Mouse (Mus musculus): ENCODE results near the gene Hrh2. TPM values are rescaled to one million over a fixed set of nuclear protein-coding genes. Genes with fewer than 3 reads are reported as not detected.

The Hrh2 gene
- polyA plus RNA-seq, 1 experiment from 2014 or later = 0.04 TPM

DNA sequence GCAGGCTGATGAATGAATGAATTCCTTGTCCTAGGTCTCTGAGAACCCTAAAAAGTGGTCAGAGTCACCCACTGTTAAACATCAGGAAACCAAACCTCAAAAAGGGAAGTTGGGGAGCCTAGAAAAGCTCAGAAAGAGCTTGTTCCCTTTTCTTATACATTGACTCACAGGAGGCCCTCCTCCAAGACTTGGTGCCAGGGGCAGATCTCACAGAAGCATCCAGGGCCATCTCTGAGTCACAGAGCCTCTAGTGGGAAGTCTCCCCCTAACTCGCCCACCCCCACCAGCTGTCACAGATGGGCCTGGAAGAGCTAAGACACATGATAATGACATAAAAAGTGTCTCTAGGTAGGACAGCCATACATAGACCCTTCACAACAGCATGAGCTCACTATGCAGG, 26.4 kb downstream of the Hrh2 start:
- WGBS = 41% methylated on average over 1 of the region's 1 CpGs
- Histone ChIP-seq H3K9me3 (ENCODE audit: control insufficient read depth) (no peaks in the 10 kb centered on the region), H3K27me3 (replicated peaks; ENCODE audit: control insufficient read depth, insufficient read depth, low read length) (no peaks in the 10 kb centered on the region), H3K4me3 (ENCODE audit: low read depth, low read length) (no peak overlapping the region), H3K4me1 (replicated peaks; ENCODE audit: control insufficient read depth, insufficient read depth, low read length) (no peaks in the 10 kb centered on the region), H3K4me2 (replicated peaks; ENCODE audit: low read depth) (no peak overlapping the region), H3K27ac (ENCODE audit: low read depth, low read length) (no peak overlapping the region), H3K36me3 (ENCODE audit: control insufficient read depth, insufficient read depth) (no peaks in the 10 kb centered on the region), H3K9ac (ENCODE audit: low read depth, low read length) (no peak overlapping the region)
- ATAC-seq = no peak
- TF ChIP-seq CTCF (IDR thresholded peaks at IDR 0.05; ENCODE audit: low read depth) = no peak

GRCm38 (mm10) chr13:54221631-54222179, 29.8 kb downstream of the Hrh2 start:
- Histone ChIP-seq H3K27ac (ENCODE audit: low read depth, low read length) (no peak overlapping the region), H3K9ac (ENCODE audit: low read depth, low read length) (no peak overlapping the region), H3K4me3 (ENCODE audit: low read depth, low read length) (no peak overlapping the region), H3K27me3 (replicated peaks; ENCODE audit: control insufficient read depth, insufficient read depth, low read length) (no peaks in the 10 kb centered on the region), H3K4me1 (replicated peaks; ENCODE audit: control insufficient read depth, insufficient read depth, low read length) (no peaks in the 10 kb centered on the region), H3K4me2 (replicated peaks; ENCODE audit: low read depth) (no peak overlapping the region), H3K9me3 (ENCODE audit: control insufficient read depth) (no peaks in the 10 kb centered on the region), H3K36me3 (ENCODE audit: control insufficient read depth, insufficient read depth) (no peaks in the 10 kb centered on the region)
- no peak for ATAC-seq
- no peak for TF ChIP-seq CTCF (IDR thresholded peaks at IDR 0.05; ENCODE audit: low read depth)
- 76% methylated on average over 4 of the region's 4 CpGs for whole genome bisulfite sequencing

DNA sequence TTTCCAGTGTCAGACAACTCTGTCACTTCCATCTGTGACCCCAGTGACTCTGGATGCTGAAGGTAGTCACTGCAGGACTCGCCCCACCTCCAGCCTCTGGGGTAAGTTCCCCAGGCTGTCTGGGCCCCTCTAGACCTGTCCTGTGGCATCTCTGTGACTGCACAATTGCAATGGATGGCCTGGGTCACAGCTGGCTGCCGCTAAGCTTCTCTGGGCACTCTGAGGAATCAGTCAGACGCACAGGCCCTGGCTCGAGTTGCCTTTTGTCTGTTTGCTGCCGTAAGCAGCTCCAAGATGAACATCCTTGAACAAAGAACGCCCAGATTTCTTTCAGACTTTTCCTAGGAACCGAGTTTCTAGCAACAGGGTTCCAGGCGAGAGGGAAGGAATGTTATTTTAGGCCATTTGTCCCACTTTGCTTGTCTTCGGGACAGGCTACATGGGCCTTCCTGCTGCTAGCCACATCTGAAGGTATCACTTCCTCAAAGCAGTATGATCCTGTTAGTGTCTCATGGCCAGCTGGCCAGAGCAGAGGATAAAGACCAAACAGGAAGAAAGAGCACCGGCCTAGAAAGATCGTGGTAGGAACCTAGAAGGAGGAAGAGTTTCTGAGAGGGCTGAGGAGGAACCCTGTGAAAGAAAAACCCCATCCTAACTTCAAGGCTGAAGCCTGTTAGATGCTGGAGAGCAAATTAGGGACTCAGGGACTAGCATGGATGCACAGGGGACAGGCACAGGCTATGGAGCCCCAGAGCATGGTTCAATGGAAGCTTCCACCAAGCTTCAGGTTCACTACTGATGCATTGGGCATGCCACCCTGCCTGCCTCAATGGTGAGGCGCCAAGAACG, 31.2 kb downstream of the Hrh2 start:
- Histone ChIP-seq H3K27ac (ENCODE audit: low read depth, low read length) (no peak overlapping the region), H3K36me3 (ENCODE audit: control insufficient read depth, insufficient read depth) (no peaks in the 10 kb centered on the region), H3K9ac (ENCODE audit: low read depth, low read length) (no peak overlapping the region), H3K27me3 (replicated peaks; ENCODE audit: control insufficient read depth, insufficient read depth, low read length) (no peaks in the 10 kb centered on the region), H3K9me3 (ENCODE audit: control insufficient read depth) (no peaks in the 10 kb centered on the region), H3K4me2 (replicated peaks; ENCODE audit: low read depth) (no peak overlapping the region), H3K4me3 (ENCODE audit: low read depth, low read length) (no peak overlapping the region), H3K4me1 (replicated peaks; ENCODE audit: control insufficient read depth, insufficient read depth, low read length) (no peaks in the 10 kb centered on the region)
- 68% methylated on average over 13 of the region's 13 CpGs for WGBS
- ATAC-seq = no peak
- TF ChIP-seq CTCF (IDR thresholded peaks at IDR 0.05; ENCODE audit: low read depth) = no peak

DNA sequence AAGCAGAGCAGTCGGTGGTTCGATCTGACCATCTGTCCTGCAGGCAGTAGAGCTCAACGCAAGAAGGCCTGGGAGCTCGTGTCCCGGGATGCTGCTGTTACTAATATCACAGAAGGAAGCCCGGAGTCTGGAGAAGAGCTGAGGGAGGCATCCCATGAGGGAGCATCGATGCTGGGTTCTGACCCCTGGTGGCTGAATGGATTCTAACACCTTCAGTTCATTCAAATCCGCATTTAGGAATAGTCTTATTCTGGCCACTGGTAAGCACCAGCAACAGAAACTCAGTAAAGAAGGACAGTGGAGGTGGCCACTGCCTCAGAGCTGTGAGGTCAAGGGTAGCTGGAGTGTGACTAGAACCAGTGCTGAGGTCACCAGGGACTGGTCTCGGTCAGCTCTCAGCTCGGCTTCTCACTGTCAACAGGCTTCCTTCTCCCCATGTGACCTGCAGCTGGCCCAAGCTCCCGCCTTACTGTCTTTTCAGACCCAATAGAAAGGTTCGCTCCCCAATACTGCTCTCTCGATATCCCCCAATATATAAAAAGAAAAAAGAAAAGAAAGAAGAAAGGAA, 36.1 kb downstream of the Hrh2 start:
- no peak overlapping the region for H3K27ac ChIP-seq (ENCODE audit: low read depth, low read length)
- 27% methylated on average over 13 of the region's 13 CpGs for WGBS
- H3K9me3 ChIP-seq (ENCODE audit: control insufficient read depth) = no peaks in the 10 kb centered on the region
- no peak overlapping the region for H3K4me2 ChIP-seq (replicated peaks; ENCODE audit: low read depth)
- H3K36me3 ChIP-seq (ENCODE audit: control insufficient read depth, insufficient read depth) = no peaks in the 10 kb centered on the region
- peak; percentile 77 for TF ChIP-seq CTCF (IDR thresholded peaks at IDR 0.05; ENCODE audit: low read depth)
- no peaks in the 10 kb centered on the region; the same call in 1 of the 2 replicates for H3K27me3 ChIP-seq (replicated peaks; ENCODE audit: control insufficient read depth, insufficient read depth, low read length)
- H3K4me1 ChIP-seq (replicated peaks; ENCODE audit: control insufficient read depth, insufficient read depth, low read length) = no peaks in the 10 kb centered on the region
- no peak overlapping the region for H3K4me3 ChIP-seq (ENCODE audit: low read depth, low read length)
- ATAC-seq = no peak
- no peak overlapping the region for H3K9ac ChIP-seq (ENCODE audit: low read depth, low read length)

GRCm38 (mm10) chr13:54230081-54230480, 38.2 kb downstream of the Hrh2 start:
- no peaks in the 10 kb centered on the region for H3K36me3 ChIP-seq (ENCODE audit: control insufficient read depth, insufficient read depth)
- H3K27ac ChIP-seq (ENCODE audit: low read depth, low read length) = no peak overlapping the region
- no peaks in the 10 kb centered on the region; the same call in 1 of the 2 replicates for H3K27me3 ChIP-seq (replicated peaks; ENCODE audit: control insufficient read depth, insufficient read depth, low read length)
- no peak for TF ChIP-seq CTCF (IDR thresholded peaks at IDR 0.05; ENCODE audit: low read depth)
- no peak overlapping the region for H3K9ac ChIP-seq (ENCODE audit: low read depth, low read length)
- no peak overlapping the region for H3K4me2 ChIP-seq (replicated peaks; ENCODE audit: low read depth)
- 70% methylated on average over 6 of the region's 6 CpGs for WGBS
- ATAC-seq = no peak
- no peaks in the 10 kb centered on the region for H3K9me3 ChIP-seq (ENCODE audit: control insufficient read depth)
- no peak overlapping the region for H3K4me3 ChIP-seq (ENCODE audit: low read depth, low read length)
- H3K4me1 ChIP-seq (replicated peaks; ENCODE audit: control insufficient read depth, insufficient read depth, low read length) = no peaks in the 10 kb centered on the region

GRCm38 (mm10) chr13:54231868-54232267, 39.9 kb downstream of the Hrh2 start:
- no peak overlapping the region for H3K27ac ChIP-seq (ENCODE audit: low read depth, low read length)
- H3K9me3 ChIP-seq (ENCODE audit: control insufficient read depth) = no peaks in the 10 kb centered on the region
- ATAC-seq = no peak

More at GRCm38 (mm10) chr13:54231868-54232267, 39.9 kb downstream of the Hrh2 start:
- 31% methylated on average over 10 of the region's 10 CpGs for WGBS
- no peak for TF ChIP-seq CTCF (IDR thresholded peaks at IDR 0.05; ENCODE audit: low read depth)
- H3K9ac ChIP-seq (ENCODE audit: low read depth, low read length) = no peak overlapping the region
- H3K4me3 ChIP-seq (ENCODE audit: low read depth, low read length) = no peak overlapping the region
- no peaks in the 10 kb centered on the region for H3K4me1 ChIP-seq (replicated peaks; ENCODE audit: control insufficient read depth, insufficient read depth, low read length)
- H3K36me3 ChIP-seq (ENCODE audit: control insufficient read depth, insufficient read depth) = no peaks in the 10 kb centered on the region
- no peaks in the 10 kb centered on the region; the same call in 1 of the 2 replicates for H3K27me3 ChIP-seq (replicated peaks; ENCODE audit: control insufficient read depth, insufficient read depth, low read length)
- H3K4me2 ChIP-seq (replicated peaks; ENCODE audit: low read depth) = no peak overlapping the region
